Mouse (Mus musculus) stomach, postnatal 0 days (tissue): ENCODE data around the gene Olfr586.

Source experiments
- CTCF ChIP-seq: IDR thresholded peaks from 2 replicates; pipeline ENCODE4 v1.5.1; 2016; ENCODE audit warnings: antibody characterized with exemption, low read depth, mild to moderate bottlenecking, moderate library complexity
- EP300 ChIP-seq: optimal IDR thresholded peaks from 2 replicates; pipeline ENCODE3; 2016; ENCODE audit warnings: antibody characterized with exemption

DNA sequence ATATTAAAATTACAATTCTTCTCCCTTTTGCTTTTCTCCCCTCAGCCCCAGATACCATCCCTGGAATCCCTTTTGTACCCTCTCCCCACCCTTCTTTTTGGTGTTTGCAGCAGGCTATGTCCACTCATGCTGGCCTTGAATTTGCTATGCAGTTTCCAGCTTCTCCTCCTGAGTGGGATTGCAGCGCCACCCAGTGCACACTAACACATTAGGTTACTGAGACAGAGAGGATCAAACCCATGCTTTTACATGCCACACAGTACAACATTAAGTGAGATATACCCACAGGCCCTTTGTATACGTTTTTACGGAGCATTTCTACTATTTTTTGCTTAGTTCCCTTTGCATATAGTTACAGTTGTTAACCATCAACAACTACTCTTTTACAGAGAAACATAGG is 6.0 kb downstream of the Olfr586 start:
- TF ChIP-seq CTCF, result peak; percentile 55
- TF ChIP-seq EP300, result no peak
